ENCODE assay signal across 25 mouse cellular contexts in the genomic region with DNA sequence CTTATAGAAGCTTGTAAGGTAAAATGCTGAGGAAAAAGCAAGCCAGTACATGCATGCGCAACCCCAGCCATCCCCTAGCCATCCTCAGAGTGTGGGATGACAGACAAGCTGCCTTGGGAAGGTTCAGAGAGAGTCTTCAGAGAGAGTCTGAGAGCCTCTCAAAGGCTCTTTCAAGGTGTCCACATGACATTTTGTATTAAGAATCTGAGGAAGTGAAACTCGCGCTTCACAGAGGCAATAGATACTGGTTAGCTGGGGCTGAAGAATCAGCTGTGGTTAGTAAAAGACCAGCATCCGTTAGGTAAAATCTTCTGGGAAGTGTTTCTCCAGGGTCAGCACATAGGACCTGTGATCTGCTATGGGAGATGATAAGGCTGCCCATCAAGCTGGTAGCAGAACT.
DNase-seq lines count a peak whose midpoint lies in the region; ATAC-seq and TF ChIP-seq lines count a peak whose summit lies in the region.
"Had no signal": no experiment of that assay in that cellular context is flagged by ENCODE, and none has a peak within 500 bp of the region (broad histone marks: within the 10 kb centered on the region; RNA-seq: fewer than 3 reads in every experiment).

No protein-coding gene starts in this region.

- WGBS in forebrain, postnatal 0 days: 94% methylated on average over 4 of the region's 4 CpGs
- 97% methylated on average over 4 of the region's 4 CpGs for WGBS in forebrain, embryonic 10.5 days
- WGBS in midbrain, embryonic 11.5 days: 92% methylated on average over 4 of the region's 4 CpGs

- 0 out of 2 replicates have a peak overlapping the region, but pooled peaks have one; percentile 81 for H3K27ac ChIP-seq in forebrain, postnatal 0 days (ENCODE audit: low read depth, low read length)
- H3K27ac ChIP-seq in forebrain, embryonic 10.5 days: no peak overlapping the region
- no peak overlapping the region for H3K27ac ChIP-seq in midbrain, embryonic 11.5 days (ENCODE audit: low read depth, low read length)
- H3K27ac ChIP-seq: embryonic facial prominence, embryonic 10.5 days; embryonic facial prominence, embryonic 13.5 days; heart, embryonic 15.5 days; hindbrain, embryonic 10.5 days; hindbrain, embryonic 13.5 days had no signal

- H3K4me2 ChIP-seq in forebrain, postnatal 0 days (ENCODE audit: low read depth): no peak overlapping the region
- H3K4me2 ChIP-seq in midbrain, embryonic 11.5 days: no peak overlapping the region
- H3K4me2 ChIP-seq: embryonic facial prominence, embryonic 13.5 days; heart, embryonic 12.5 days; heart, embryonic 15.5 days; hindbrain, embryonic 13.5 days had no signal

- TF ChIP-seq CTCF in forebrain, postnatal 0 days (IDR thresholded peaks at IDR 0.05; ENCODE audit: low read depth): no peak

- no peak for ATAC-seq in forebrain, postnatal 0 days
- peak; percentile 47 for ATAC-seq in granulocyte monocyte progenitor cell, adult 5-6 weeks (replicated peaks; ENCODE audit: poor library complexity, severe bottlenecking)
- ATAC-seq in midbrain, embryonic 11.5 days (ENCODE audit: low FRiP score): no peak
- ATAC-seq: forebrain, embryonic 14.5 days; hindbrain, embryonic 16.5 days had no signal

- H3K4me3 ChIP-seq in forebrain, postnatal 0 days (ENCODE audit: low read depth, low read length): no peak overlapping the region
- H3K4me3 ChIP-seq in forebrain, embryonic 10.5 days: no peak overlapping the region
- H3K4me3 ChIP-seq in midbrain, embryonic 11.5 days (ENCODE audit: low read depth, low read length): no peak overlapping the region
- H3K4me3 ChIP-seq: embryonic facial prominence, embryonic 10.5 days; embryonic facial prominence, embryonic 13.5 days; heart, embryonic 12.5 days; heart, embryonic 15.5 days; hindbrain, embryonic 10.5 days; hindbrain, embryonic 13.5 days had no signal

- H3K36me3 ChIP-seq in forebrain, postnatal 0 days (ENCODE audit: insufficient read depth): no peaks in the 10 kb centered on the region
- no peaks in the 10 kb centered on the region for H3K36me3 ChIP-seq in forebrain, embryonic 10.5 days (replicated peaks)
- no peaks in the 10 kb centered on the region for H3K36me3 ChIP-seq in splenic B cell, adult 2 months (ENCODE audit: control insufficient read depth, insufficient read depth, low read length, poor library complexity, severe bottlenecking)
- H3K36me3 ChIP-seq in midbrain, embryonic 11.5 days (ENCODE audit: control insufficient read depth, insufficient read depth, low read length): no peaks in the 10 kb centered on the region
- H3K36me3 ChIP-seq: embryonic facial prominence, embryonic 10.5 days; embryonic facial prominence, embryonic 13.5 days; heart, embryonic 12.5 days; heart, embryonic 15.5 days; hindbrain, embryonic 10.5 days; hindbrain, embryonic 13.5 days had no signal

- no peak overlapping the region for H3K9ac ChIP-seq in forebrain, postnatal 0 days
- no peak overlapping the region for H3K9ac ChIP-seq in midbrain, embryonic 11.5 days (ENCODE audit: low read length)
- H3K9ac ChIP-seq: embryonic facial prominence, embryonic 13.5 days; heart, embryonic 12.5 days; heart, embryonic 15.5 days; hindbrain, embryonic 13.5 days had no signal

- H3K9me3 ChIP-seq in forebrain, postnatal 0 days (ENCODE audit: low read length): no peaks in the 10 kb centered on the region
- H3K9me3 ChIP-seq in forebrain, embryonic 10.5 days: no peaks in the 10 kb centered on the region
- H3K9me3 ChIP-seq in midbrain, embryonic 11.5 days (ENCODE audit: control insufficient read depth, low read length): no peaks in the 10 kb centered on the region
- H3K9me3 ChIP-seq: embryonic facial prominence, embryonic 10.5 days; embryonic facial prominence, embryonic 13.5 days; heart, embryonic 12.5 days; heart, embryonic 15.5 days; hindbrain, embryonic 10.5 days; hindbrain, embryonic 13.5 days had no signal

- H3K4me1 ChIP-seq in forebrain, postnatal 0 days (ENCODE audit: insufficient read depth): peaks cover 29% of the 10 kb centered on the region
- peaks cover 14% of the 10 kb centered on the region for H3K4me1 ChIP-seq in forebrain, embryonic 10.5 days
- peaks cover 17% of the 10 kb centered on the region for H3K4me1 ChIP-seq in midbrain, embryonic 11.5 days (ENCODE audit: control insufficient read depth, insufficient read depth, low read length)
- H3K4me1 ChIP-seq: embryonic facial prominence, embryonic 13.5 days; heart, embryonic 12.5 days; heart, embryonic 15.5 days had no signal

- H3K27me3 ChIP-seq in forebrain, postnatal 0 days (ENCODE audit: insufficient read depth, low read length): no peaks in the 10 kb centered on the region
- H3K27me3 ChIP-seq in forebrain, embryonic 10.5 days (ENCODE audit: poor library complexity, severe bottlenecking): no peaks in the 10 kb centered on the region
- H3K27me3 ChIP-seq in splenic B cell, adult 2 months (ENCODE audit: control insufficient read depth, insufficient read depth, low read length, poor library complexity, severe bottlenecking): no peaks in the 10 kb centered on the region
- no peaks in the 10 kb centered on the region for H3K27me3 ChIP-seq in midbrain, embryonic 11.5 days (ENCODE audit: control insufficient read depth, insufficient read depth, low read length)
- H3K27me3 ChIP-seq: embryonic facial prominence, embryonic 13.5 days; heart, embryonic 12.5 days; heart, embryonic 15.5 days; hindbrain, embryonic 13.5 days had no signal

- no peak for DNase-seq in forebrain, postnatal 0 days
- DNase-seq in forebrain, embryonic 10.5 days (ENCODE audit: extremely low spot score, low spot score): no peak
- peak; percentile 86 for DNase-seq in A20 (ENCODE audit: low read depth, low spot score)
- DNase-seq in splenic B cell, adult 2 months (ENCODE audit: low read depth, low spot score): peak; percentile 43
- no peak for DNase-seq in midbrain, embryonic 11.5 days (ENCODE audit: low spot score, missing footprints)
- DNase-seq in thymus, postnatal 4 days: no peak
- DNase-seq: adrenal gland, adult 2 months; adrenal gland, postnatal 14 days; cerebellum, adult 11 months; cerebellum, adult 2 months; cerebellum, adult 9-11 months; cerebellum, postnatal 25 days; embryo, embryonic 11 days; gastrocnemius, postnatal 25 days; heart, postnatal 10 days; heart, postnatal 36 days had no signal

Comparison
In these comparisons a context has a peak if more than half of its experiments do, and no peak if none do; other contexts are left out.
1. DNase-seq: peak in A20 (single experiment) and splenic B cell, adult 2 months (single experiment); none in forebrain, postnatal 0 days (single experiment), forebrain, embryonic 10.5 days (single experiment), midbrain, embryonic 11.5 days (single experiment) and thymus, postnatal 4 days (single experiment).